Mouse (Mus musculus) kidney, postnatal 0 days (tissue): Measurements from ENCODE around the gene Zswim8. TPM values are rescaled to one million over a fixed set of nuclear protein-coding genes. Genes with fewer than 3 reads are reported as not detected.
A peak's percentile ranks its signal among the peaks of the same experiment; 100 is the strongest.

ENCODE experiments used
- ATAC-seq: fragments of 200-750 bp; cut with Nextera tagmentation; replicated peaks from 2 replicates; pipeline ENCODE4 v1.8.0; 2017; ENCODE audit warnings: low read depth, moderate number of reproducible peaks, moderate TSS enrichment, moderate library complexity; ENCODE audit not compliant: low FRiP score
- DNase-seq: peaks from one replicate; pipeline ENCODE4 v3.0.0-alpha.2; 2016; ENCODE audit warnings: low spot score
- H3K27ac ChIP-seq: fragments of 300-500 bp; sonication (generic); 2 replicates; pipeline ENCODE4 v1.5.1; 2014; ENCODE audit warnings: mild to moderate bottlenecking
- H3K27me3 ChIP-seq: fragments of 300-500 bp; sonication (generic); 2 replicates; pipeline ENCODE4 v1.6.1; 2014; ENCODE audit warnings: low read length, mixed read lengths; ENCODE audit not compliant: insufficient read depth
- H3K36me3 ChIP-seq: fragments of 300-500 bp; sonication (generic); 2 replicates; pipeline ENCODE4 v1.6.1; 2014; ENCODE audit warnings: low read length, mixed read lengths; ENCODE audit not compliant: insufficient read depth
- H3K4me1 ChIP-seq: fragments of 300-500 bp; sonication (generic); replicated peaks from 2 replicates; pipeline ENCODE4 v1.6.1; 2014; ENCODE audit warnings: antibody characterized with exemption, low read length, mixed read lengths; ENCODE audit not compliant: insufficient read depth
- H3K4me2 ChIP-seq: fragments of 300-500 bp; sonication (generic); 2 replicates; pipeline ENCODE4 v1.6.1; 2014; ENCODE audit warnings: mild to moderate bottlenecking, low read length, moderate library complexity, mixed read lengths
- H3K4me3 ChIP-seq: fragments of 300-500 bp; sonication (generic); replicated peaks from 2 replicates; pipeline ENCODE4 v1.5.1; 2014; ENCODE audit warnings: low read depth, low read length
- H3K9ac ChIP-seq: fragments of 300-500 bp; sonication (generic); 2 replicates; pipeline ENCODE4 v1.6.1; 2014; ENCODE audit warnings: low read depth, low read length
- H3K9me3 ChIP-seq: fragments of 300-500 bp; sonication (generic); replicated peaks from 2 replicates; pipeline ENCODE4 v1.6.1; 2016; ENCODE audit warnings: low read length, inconsistent platforms, mixed read lengths
- CTCF ChIP-seq: IDR thresholded peaks from 2 replicates; pipeline ENCODE4 v1.5.1; 2016; ENCODE audit warnings: antibody characterized with exemption, low read depth, mild to moderate bottlenecking, moderate library complexity
- WGBS: fragments of 180-500 bp; shearing (Covaris S2); extraction: QIAGEN DNeasy Blood & Tissue Kit; methylation state at CpG from one replicate; pipeline ENCODE4 v1.1.7; 2014; 5-methylcytosine and 5-hydroxymethylcytosine counted together
- polyA plus RNA-seq: library from polyadenylated mRNA; unstranded; fragments of >200 nt; fragmentation: Nextera tagmentation; extraction: Ambion mirVana; gene quantifications from 2 replicates; pipeline ENCODE4 v1.2.1, GENCODE M21; 2015

Gene Zswim8
- polyA plus RNA-seq, 1 experiment from 2014 or later: 20.2 TPM

GRCm38 (mm10) chr14:20757370-20757907, 50.1 kb downstream of the Zswim8 start:
- Histone ChIP-seq H3K4me3 (no peak overlapping the region), H3K4me1 (no peaks in the 10 kb centered on the region), H3K4me2 (no peak overlapping the region), H3K9me3 (no peaks in the 10 kb centered on the region), H3K9ac (no peak overlapping the region), H3K36me3 (peaks cover 67% of the 10 kb centered on the region), H3K27ac (no peak overlapping the region), H3K27me3 (no peaks in the 10 kb centered on the region)
- no peak for DNase-seq
- WGBS: 89% methylated on average over 22 of the region's 22 CpGs
- TF ChIP-seq CTCF: no peak
- ATAC-seq: no peak

GRCm38 (mm10) chr14:20758768-20759435, 51.5 kb downstream of the Zswim8 start:
- H3K27me3 ChIP-seq: no peaks in the 10 kb centered on the region
- no peak overlapping the region for H3K9ac ChIP-seq
- peaks cover 81% of the 10 kb centered on the region for H3K36me3 ChIP-seq
- 82% methylated on average over 8 of the region's 8 CpGs for WGBS
- DNase-seq (no peak), ATAC-seq (no peak)
- no peak overlapping the region for H3K4me3 ChIP-seq
- H3K4me1 ChIP-seq: no peaks in the 10 kb centered on the region
- peak; percentile 25; the same call in 1 of the 2 replicates for TF ChIP-seq CTCF
- no peak overlapping the region for H3K4me2 ChIP-seq
- H3K9me3 ChIP-seq: no peaks in the 10 kb centered on the region
- H3K27ac ChIP-seq: no peak overlapping the region

GRCm38 (mm10) chr14:20764942-20765341, 57.6 kb downstream of the Zswim8 start:
- H3K4me1 ChIP-seq: no peaks in the 10 kb centered on the region
- H3K4me2 ChIP-seq: no peak overlapping the region
- TF ChIP-seq CTCF: no peak
- no peak for DNase-seq
- H3K9me3 ChIP-seq: no peaks in the 10 kb centered on the region
- H3K4me3 ChIP-seq: no peak overlapping the region
- no peak for ATAC-seq
- H3K36me3 ChIP-seq: peaks cover 64% of the 10 kb centered on the region
- no peaks in the 10 kb centered on the region for H3K27me3 ChIP-seq
- H3K27ac ChIP-seq: no peak overlapping the region
- no peak overlapping the region for H3K9ac ChIP-seq
- WGBS: 77% methylated on average over 5 of the region's 5 CpGs

GRCm38 (mm10) chr14:20765642-20766258, 58.4 kb downstream of the Zswim8 start:
- H3K36me3 ChIP-seq: peaks cover 56% of the 10 kb centered on the region
- peak overlapping the region; percentile 19; the same call in 1 of the 2 replicates for H3K27ac ChIP-seq
- 25% methylated on average over 12 of the region's 12 CpGs for WGBS

DNA sequence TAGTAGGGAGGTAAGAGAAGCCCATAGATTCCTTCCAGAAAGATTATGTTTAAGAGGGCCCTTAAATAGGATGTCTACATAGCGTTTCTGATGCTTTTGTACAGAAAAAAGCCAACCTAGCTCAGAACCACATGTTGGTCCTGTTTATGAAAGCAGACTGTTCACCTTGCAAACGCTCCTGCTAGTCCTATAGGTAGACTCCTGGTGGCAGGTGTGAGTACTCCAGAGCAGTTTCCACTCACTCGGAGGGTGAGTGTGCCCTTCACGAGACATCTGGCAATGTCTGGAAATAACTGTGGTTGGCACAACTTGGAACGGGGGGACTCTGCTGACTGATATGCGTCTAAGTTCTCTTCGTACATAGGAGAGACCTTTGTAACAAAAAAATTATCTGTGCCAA, 60.6 kb downstream of the Zswim8 start:
- 91% methylated on average over 7 of the region's 7 CpGs for WGBS
- Histone ChIP-seq H3K9me3 (no peaks in the 10 kb centered on the region), H3K9ac (no peak overlapping the region), H3K36me3 (peaks cover 36% of the 10 kb centered on the region), H3K27ac (no peak overlapping the region), H3K4me1 (no peaks in the 10 kb centered on the region), H3K4me3 (no peak overlapping the region), H3K4me2 (no peak overlapping the region), H3K27me3 (no peaks in the 10 kb centered on the region)
- no peak for TF ChIP-seq CTCF
- DNase-seq (no peak), ATAC-seq (no peak)

More at GRCm38 (mm10) chr14:20765642-20766258, 58.4 kb downstream of the Zswim8 start:
- ATAC-seq: peak; percentile 70
- H3K9ac ChIP-seq: no peak overlapping the region
- no peak overlapping the region for H3K4me2 ChIP-seq
- peak; percentile 96 for TF ChIP-seq CTCF
- H3K9me3 ChIP-seq: no peaks in the 10 kb centered on the region
- H3K27me3 ChIP-seq: no peaks in the 10 kb centered on the region
- no peaks in the 10 kb centered on the region for H3K4me1 ChIP-seq
- no peak overlapping the region for H3K4me3 ChIP-seq
- peak; percentile 87 for DNase-seq

- Histone ChIP-seq H3K4me3 (no peak overlapping the region), H3K4me2 (no peak overlapping the region), H3K36me3 (peaks cover 30% of the 10 kb centered on the region), H3K27ac (no peak overlapping the region), H3K9ac (no peak overlapping the region), H3K27me3 (no peaks in the 10 kb centered on the region), H3K4me1 (no peaks in the 10 kb centered on the region), H3K9me3 (no peaks in the 10 kb centered on the region)
- no peak for DNase-seq
- TF ChIP-seq CTCF: no peak
- no peak for ATAC-seq
- WGBS: 77% methylated on average over 5 of the region's 5 CpGs
These were observed 61.2 kb downstream of the Zswim8 start for GRCm38 (mm10) chr14:20768581-20768980.
